Mouse (Mus musculus) forebrain, embryonic 15.5 days (tissue): ENCODE measurements around the gene Tmem26. TPM values are rescaled to one million over a fixed set of nuclear protein-coding genes. Genes with fewer than 3 reads are reported as not detected.
"Not testable (repeated sequence)": the region's sequence is repeated elsewhere in the genome, so short reads cannot be mapped to it uniquely, and the experiment has no call there.

Source experiments
- ATAC-seq: fragments of 200-750 bp; cut with Nextera tagmentation; replicated peaks from 2 replicates; pipeline ENCODE4 v1.8.0; 2017; ENCODE audit warnings: mild to moderate bottlenecking, moderate TSS enrichment, moderate library complexity
- H3K27ac ChIP-seq: fragments of 300-500 bp; sonication (generic); replicated peaks from 2 replicates; pipeline ENCODE4 v1.5.1; 2015; ENCODE audit warnings: mild to moderate bottlenecking, inconsistent platforms
- H3K27me3 ChIP-seq: fragments of 300-500 bp; sonication (generic); 2 replicates; pipeline ENCODE4 v1.6.1; 2015; ENCODE audit warnings: inconsistent platforms
- H3K36me3 ChIP-seq: fragments of 300-500 bp; sonication (generic); 2 replicates; pipeline ENCODE4 v1.6.1; 2015; ENCODE audit warnings: mild to moderate bottlenecking, inconsistent platforms
- H3K4me1 ChIP-seq: fragments of 300-500 bp; sonication (generic); 2 replicates; pipeline ENCODE4 v1.6.1; 2015; ENCODE audit warnings: inconsistent platforms
- H3K4me2 ChIP-seq: fragments of 300-500 bp; sonication (generic); replicated peaks from 2 replicates; pipeline ENCODE4 v1.6.1; 2015; ENCODE audit warnings: mild to moderate bottlenecking, inconsistent platforms
- H3K4me3 ChIP-seq: fragments of 300-500 bp; sonication (generic); 2 replicates; pipeline ENCODE4 v1.5.1; 2015; ENCODE audit warnings: mild to moderate bottlenecking, inconsistent platforms
- H3K9ac ChIP-seq: fragments of 300-500 bp; sonication (generic); replicated peaks from 2 replicates; pipeline ENCODE4 v1.6.1; 2015; ENCODE audit warnings: mild to moderate bottlenecking, inconsistent platforms
- H3K9me3 ChIP-seq: fragments of 300-500 bp; sonication (generic); 2 replicates; pipeline ENCODE4 v1.6.1; 2016; ENCODE audit warnings: inconsistent platforms
- WGBS: fragments of 180-500 bp; shearing (Covaris S2); methylation state at CpG from one replicate; pipeline ENCODE4 v1.1.7; 2015; ENCODE audit warnings: mixed read lengths; 5-methylcytosine and 5-hydroxymethylcytosine counted together
- polyA plus RNA-seq: library from polyadenylated mRNA; unstranded; fragments of >200 nt; fragmentation: Nextera tagmentation; extraction: Ambion mirVana; gene quantifications from 2 replicates; pipeline ENCODE4 v1.2.1, GENCODE M21; 2015

The Tmem26 gene
- polyA plus RNA-seq, 1 experiment from 2014 or later: 2.2 TPM

DNA sequence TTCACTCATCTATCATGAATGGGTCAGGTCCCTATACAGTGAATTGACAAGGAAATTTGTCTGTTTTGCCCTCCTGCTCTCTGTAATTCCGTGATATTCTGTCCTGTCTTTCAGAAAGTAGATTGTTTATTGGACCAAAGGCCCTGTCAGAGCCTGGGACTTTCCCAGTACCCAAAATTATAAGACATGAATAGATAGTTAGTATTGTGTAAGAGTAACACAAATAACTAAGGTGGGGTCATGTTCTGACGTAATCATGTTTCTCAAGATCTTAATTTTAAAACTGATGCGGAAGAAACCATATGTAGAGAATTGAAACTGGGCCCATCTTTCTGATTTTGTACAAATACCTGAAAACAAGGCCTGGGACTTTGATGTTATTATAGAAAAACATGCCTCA is 8.1 kb upstream of the Tmem26 start:
- H3K9ac ChIP-seq: no peak overlapping the region
- H3K9me3 ChIP-seq: no peaks in the 10 kb centered on the region
- H3K4me1 ChIP-seq: no peaks in the 10 kb centered on the region
- WGBS: 88% methylated on average over 3 of the region's 3 CpGs
- H3K27me3 ChIP-seq: no peaks in the 10 kb centered on the region
- H3K4me2 ChIP-seq: no peak overlapping the region
- no peak overlapping the region for H3K27ac ChIP-seq
- ATAC-seq: no peak
- no peak overlapping the region for H3K4me3 ChIP-seq
- H3K36me3 ChIP-seq: no peaks in the 10 kb centered on the region

DNA sequence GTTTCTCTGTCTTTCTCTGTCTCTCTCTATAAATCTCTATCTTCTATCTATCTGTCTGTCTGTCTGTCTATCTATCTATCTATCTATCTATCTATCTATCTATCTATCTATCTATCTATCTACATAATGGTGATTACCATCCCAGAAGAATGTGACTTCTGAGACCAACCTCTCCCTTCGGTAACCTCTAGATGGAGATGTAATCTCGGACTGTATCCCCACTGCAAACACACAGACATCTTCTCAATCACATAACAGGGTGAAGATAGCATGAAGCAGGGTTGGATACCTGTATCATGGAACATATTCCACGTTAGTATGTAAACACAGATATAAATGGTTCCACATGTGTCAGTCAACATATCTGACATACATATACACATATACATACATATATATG is 5.1 kb upstream of the Tmem26 start:
- H3K4me2 ChIP-seq: no peak overlapping the region
- peaks cover 1% of the 10 kb centered on the region; the same call in 1 of the 2 replicates for H3K27me3 ChIP-seq
- no peak overlapping the region for H3K27ac ChIP-seq
- H3K4me3 ChIP-seq: no peak overlapping the region
- H3K9me3 ChIP-seq: no peaks in the 10 kb centered on the region
- H3K36me3 ChIP-seq: no peaks in the 10 kb centered on the region
- 88% methylated on average over 3 of the region's 3 CpGs for WGBS
- peaks cover 1% of the 10 kb centered on the region for H3K4me1 ChIP-seq
- H3K9ac ChIP-seq: no peak overlapping the region
- ATAC-seq: no peak

DNA sequence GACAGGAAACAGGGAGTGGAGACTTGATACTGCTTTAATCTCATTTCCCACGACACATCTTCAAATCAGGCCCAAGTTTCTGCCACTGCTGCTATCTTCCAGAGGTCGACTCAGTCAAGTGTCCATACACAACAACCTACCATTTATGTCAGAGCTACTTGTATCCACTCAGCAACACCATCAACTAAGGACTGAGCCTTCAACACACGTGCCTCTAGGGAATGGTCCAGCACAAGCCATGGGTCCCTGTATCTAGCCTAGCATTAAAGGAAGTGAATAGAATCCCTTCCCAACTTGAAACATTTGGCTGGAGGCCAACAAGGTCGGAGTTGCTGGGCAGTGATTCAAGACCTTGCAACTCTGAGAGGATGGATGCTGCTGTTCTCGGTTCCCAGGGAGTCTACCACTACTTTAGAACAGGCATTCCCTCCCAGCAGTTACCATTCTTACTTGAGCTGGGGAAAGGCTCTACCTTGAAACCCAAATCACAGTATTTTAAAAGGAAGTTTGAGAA is 2.5 kb upstream of the Tmem26 start:
- H3K9me3 ChIP-seq: no peaks in the 10 kb centered on the region
- no peaks in the 10 kb centered on the region for H3K36me3 ChIP-seq
- H3K4me1 ChIP-seq: peaks cover 14% of the 10 kb centered on the region
- H3K9ac ChIP-seq: no peak overlapping the region
- H3K27me3 ChIP-seq: peaks cover 5% of the 10 kb centered on the region; the same call in 1 of the 2 replicates
- no peak overlapping the region for H3K4me2 ChIP-seq
- no peak for ATAC-seq
- H3K27ac ChIP-seq: no peak overlapping the region
- 59% methylated on average over 5 of the region's 5 CpGs for WGBS
- no peak overlapping the region for H3K4me3 ChIP-seq

- H3K27ac ChIP-seq: no peak overlapping the region
- ATAC-seq: no peak
- WGBS: 36% methylated on average over 7 of the region's 7 CpGs
- peaks cover 5% of the 10 kb centered on the region; the same call in 1 of the 2 replicates for H3K27me3 ChIP-seq
- H3K9ac ChIP-seq: no peak overlapping the region
- H3K4me3 ChIP-seq: no peak overlapping the region
- H3K36me3 ChIP-seq: no peaks in the 10 kb centered on the region
- H3K9me3 ChIP-seq: no peaks in the 10 kb centered on the region
- H3K4me1 ChIP-seq: peaks cover 14% of the 10 kb centered on the region
- no peak overlapping the region for H3K4me2 ChIP-seq
Observed at GRCm38 (mm10) chr10:68723015-68723414, 431 bp upstream of the Tmem26 start.

DNA sequence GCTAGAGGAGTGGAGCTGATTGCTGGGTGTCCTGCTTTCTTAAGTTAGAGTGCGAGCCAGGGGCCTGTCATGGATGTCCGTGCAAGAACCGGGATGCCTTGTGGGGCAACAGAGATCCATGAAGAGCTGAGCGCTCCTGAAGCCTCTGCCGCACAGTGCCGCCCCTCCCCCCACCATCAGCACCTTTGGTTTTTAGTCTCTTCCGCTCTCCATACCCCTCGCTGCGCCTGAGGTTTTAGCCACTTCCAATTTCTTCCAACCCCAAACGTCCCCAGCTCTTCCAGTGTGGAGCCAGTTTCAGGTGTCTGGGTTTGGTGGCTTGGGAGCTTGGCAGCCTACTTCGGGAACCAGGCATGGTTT is 895 bp downstream of the Tmem26 start:
- Histone ChIP-seq H3K27ac (no peak overlapping the region), H3K4me3 (peak overlapping the region; percentile 45), H3K4me1 (peaks cover 14% of the 10 kb centered on the region), H3K27me3 (peaks cover 5% of the 10 kb centered on the region; the same call in 1 of the 2 replicates), H3K4me2 (peak overlapping the region; percentile 88), H3K36me3 (no peaks in the 10 kb centered on the region), H3K9me3 (no peaks in the 10 kb centered on the region), H3K9ac (peak overlapping the region; percentile 46)
- peak; percentile 53; the same call in 1 of the 2 replicates for ATAC-seq
- 1% methylated on average over 11 of the region's 11 CpGs for WGBS

DNA sequence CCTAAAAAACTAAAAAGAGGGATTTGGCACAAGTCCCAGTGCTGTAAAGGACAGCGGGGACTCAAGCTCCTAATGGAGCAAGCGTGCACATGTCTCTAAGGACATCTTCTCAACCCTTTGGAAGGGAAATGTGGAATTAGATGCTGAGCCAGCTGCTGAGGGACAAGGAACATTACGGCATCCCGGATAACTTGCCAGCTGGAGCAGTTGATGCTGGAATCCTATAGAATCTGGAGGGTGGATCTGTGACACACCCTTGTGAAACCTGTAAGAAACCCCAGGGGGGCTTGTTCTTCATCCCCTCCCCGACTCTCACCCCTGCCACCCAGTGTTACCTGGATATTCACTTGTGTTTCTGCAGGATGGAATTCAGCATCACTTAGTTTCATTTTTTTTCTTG is 4.0 kb downstream of the Tmem26 start:
- no peak overlapping the region for H3K27ac ChIP-seq
- no peak for ATAC-seq
- peaks cover 14% of the 10 kb centered on the region for H3K4me1 ChIP-seq

GRCm38 (mm10) chr10:68735621-68736020 is 12.2 kb downstream of the Tmem26 start:
- Histone ChIP-seq H3K27ac (no peak overlapping the region), H3K36me3 (no peaks in the 10 kb centered on the region), H3K9me3 (no peaks in the 10 kb centered on the region), H3K4me3 (no peak overlapping the region), H3K4me2 (no peak overlapping the region), H3K4me1 (no peaks in the 10 kb centered on the region), H3K27me3 (no peaks in the 10 kb centered on the region), H3K9ac (no peak overlapping the region)
- ATAC-seq: no peak
- 87% methylated on average over 3 of the region's 3 CpGs for WGBS

More for the DNA sequence above, 4.0 kb downstream of the Tmem26 start:
- H3K4me2 ChIP-seq: no peak overlapping the region
- WGBS: 74% methylated on average over 5 of the region's 5 CpGs
- H3K9ac ChIP-seq: no peak overlapping the region
- H3K4me3 ChIP-seq: no peak overlapping the region
- no peaks in the 10 kb centered on the region for H3K36me3 ChIP-seq
- no peaks in the 10 kb centered on the region for H3K9me3 ChIP-seq
- peaks cover 5% of the 10 kb centered on the region; the same call in 1 of the 2 replicates for H3K27me3 ChIP-seq

DNA sequence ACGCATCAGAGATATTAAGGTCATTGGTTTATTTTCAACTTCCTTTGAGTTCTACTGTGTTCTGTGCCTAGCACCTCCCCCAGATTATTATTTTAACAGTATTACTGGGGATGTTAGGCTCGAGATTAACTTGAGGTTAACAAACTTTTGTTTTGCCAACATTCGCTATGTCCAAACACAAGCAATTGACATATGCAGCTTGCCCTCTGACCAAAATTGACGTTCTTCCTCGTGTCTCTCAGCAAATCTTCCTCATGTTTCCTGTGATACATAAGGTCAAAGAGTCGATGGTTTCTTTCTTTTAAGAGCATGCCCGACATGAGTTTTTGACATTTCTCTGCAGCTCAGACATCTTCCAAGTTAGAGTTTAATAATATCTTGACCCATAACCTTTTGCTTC is 13.9 kb downstream of the Tmem26 start:
- Histone ChIP-seq H3K9me3 (no peaks in the 10 kb centered on the region), H3K27ac (no peak overlapping the region), H3K4me2 (no peak overlapping the region), H3K4me3 (no peak overlapping the region), H3K4me1 (no peaks in the 10 kb centered on the region), H3K27me3 (no peaks in the 10 kb centered on the region), H3K36me3 (no peaks in the 10 kb centered on the region), H3K9ac (no peak overlapping the region)
- no peak for ATAC-seq
- WGBS: 83% methylated on average over 7 of the region's 7 CpGs

GRCm38 (mm10) chr10:68738981-68739380 is 15.5 kb downstream of the Tmem26 start:
- not testable (repeated sequence) for H3K9ac ChIP-seq, H3K9me3 ChIP-seq, H3K27me3 ChIP-seq, H3K4me1 ChIP-seq, H3K36me3 ChIP-seq, H3K4me3 ChIP-seq, ATAC-seq, H3K4me2 ChIP-seq, H3K27ac ChIP-seq
- 90% methylated on average over 1 of the region's 1 CpGs for WGBS

DNA sequence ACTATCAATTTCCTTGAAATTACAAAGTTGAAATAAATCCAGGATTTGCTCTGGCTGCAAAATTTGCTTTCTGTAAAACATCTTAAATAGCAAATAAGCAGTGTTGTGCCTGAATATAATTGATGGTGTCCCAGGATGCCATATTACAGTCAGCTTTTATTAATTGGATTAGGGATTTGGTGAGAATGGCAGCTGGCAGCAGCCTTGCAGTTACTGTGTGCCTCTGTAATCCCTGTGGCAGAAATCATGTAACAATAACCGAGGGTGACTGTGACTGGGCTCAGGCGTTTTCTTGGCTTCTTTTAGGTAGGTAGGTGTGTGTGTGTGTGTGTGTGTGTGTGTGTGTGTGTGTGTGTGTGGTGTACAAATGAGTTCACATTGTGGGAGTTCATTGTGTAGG is 16.8 kb downstream of the Tmem26 start:
- WGBS: 56% methylated on average over 2 of the region's 2 CpGs
- H3K4me3 ChIP-seq: no peak overlapping the region
- no peak for ATAC-seq
- H3K4me2 ChIP-seq: no peak overlapping the region
- no peaks in the 10 kb centered on the region for H3K27me3 ChIP-seq
- H3K9me3 ChIP-seq: no peaks in the 10 kb centered on the region
- H3K36me3 ChIP-seq: no peaks in the 10 kb centered on the region
- no peak overlapping the region for H3K27ac ChIP-seq
- no peaks in the 10 kb centered on the region for H3K4me1 ChIP-seq
- H3K9ac ChIP-seq: no peak overlapping the region

- H3K27me3 ChIP-seq: no peaks in the 10 kb centered on the region
- no peak overlapping the region for H3K4me3 ChIP-seq
- no peaks in the 10 kb centered on the region for H3K4me1 ChIP-seq
- H3K27ac ChIP-seq: no peak overlapping the region
- H3K9ac ChIP-seq: no peak overlapping the region
- ATAC-seq: no peak
- no peaks in the 10 kb centered on the region for H3K9me3 ChIP-seq
- WGBS: 86% methylated on average over 7 of the region's 7 CpGs
- H3K4me2 ChIP-seq: no peak overlapping the region
- no peaks in the 10 kb centered on the region for H3K36me3 ChIP-seq
Observed at GRCm38 (mm10) chr10:68750921-68751320, 27.5 kb downstream of the Tmem26 start.

DNA sequence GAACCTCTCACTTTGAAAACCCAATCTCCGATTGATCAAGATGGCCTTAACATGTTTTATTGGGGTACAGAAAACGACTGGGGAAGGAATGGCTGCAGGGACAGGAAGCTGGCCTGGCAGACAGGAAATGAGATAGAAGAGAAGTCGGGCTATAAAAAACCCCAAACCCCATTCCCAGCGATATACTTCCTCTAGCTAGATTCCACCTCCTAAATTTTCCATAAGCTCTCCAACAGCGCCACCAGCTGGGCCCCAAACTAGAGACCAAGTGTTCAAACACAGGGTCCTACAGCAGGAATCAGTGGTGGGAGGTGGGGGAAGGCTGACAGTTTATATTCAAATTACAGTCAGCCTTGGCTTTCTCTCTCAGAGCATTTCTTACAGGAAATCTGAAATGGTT is 35.8 kb downstream of the Tmem26 start:
- no peaks in the 10 kb centered on the region for H3K27me3 ChIP-seq
- H3K36me3 ChIP-seq: no peaks in the 10 kb centered on the region
- no peak for ATAC-seq
- no peak overlapping the region for H3K4me3 ChIP-seq
- WGBS: 45% methylated on average over 5 of the region's 5 CpGs
- H3K4me2 ChIP-seq: no peak overlapping the region
- no peak overlapping the region for H3K9ac ChIP-seq
- no peaks in the 10 kb centered on the region for H3K9me3 ChIP-seq
- H3K27ac ChIP-seq: no peak overlapping the region
- H3K4me1 ChIP-seq: no peaks in the 10 kb centered on the region

DNA sequence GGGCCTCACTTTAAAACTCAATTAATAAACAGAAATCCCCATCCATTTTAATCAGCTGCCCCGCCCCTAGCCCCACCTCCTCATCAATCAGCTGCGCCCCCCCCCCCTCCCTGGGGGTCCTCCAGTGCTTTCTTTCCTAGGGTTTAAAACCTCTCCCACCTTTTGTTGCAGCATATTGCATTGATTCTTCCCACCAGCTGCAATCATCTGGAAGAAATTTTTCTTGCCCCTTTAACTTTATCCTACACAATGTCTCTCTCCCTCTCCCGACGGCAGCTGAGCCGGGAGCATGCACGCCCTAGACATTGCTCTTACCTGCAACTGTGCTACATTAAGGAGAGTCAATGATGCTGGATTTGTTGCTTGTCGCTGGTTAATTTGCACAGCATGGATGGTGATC is 36.3 kb downstream of the Tmem26 start:
- no peaks in the 10 kb centered on the region for H3K9me3 ChIP-seq
- H3K36me3 ChIP-seq: no peaks in the 10 kb centered on the region
- H3K4me3 ChIP-seq: no peak overlapping the region
- H3K4me1 ChIP-seq: no peaks in the 10 kb centered on the region
- no peak for ATAC-seq
- WGBS: 35% methylated on average over 7 of the region's 7 CpGs
- H3K27ac ChIP-seq: no peak overlapping the region
- no peaks in the 10 kb centered on the region for H3K27me3 ChIP-seq
- no peak overlapping the region for H3K9ac ChIP-seq
- H3K4me2 ChIP-seq: no peak overlapping the region
